Mouse (Mus musculus): ENCODE data around the gene Heatr3. TPM values are rescaled to one million over a fixed set of nuclear protein-coding genes. Genes with fewer than 3 reads are reported as not detected.
"Not testable (repeated sequence)": the region's sequence is repeated elsewhere in the genome, so short reads cannot be mapped to it uniquely, and the experiment has no call there.

Heatr3 gene
- total and polyA plus RNA-seq, 3 experiments: 46.6 to 126 (median 92.6) TPM

DNA sequence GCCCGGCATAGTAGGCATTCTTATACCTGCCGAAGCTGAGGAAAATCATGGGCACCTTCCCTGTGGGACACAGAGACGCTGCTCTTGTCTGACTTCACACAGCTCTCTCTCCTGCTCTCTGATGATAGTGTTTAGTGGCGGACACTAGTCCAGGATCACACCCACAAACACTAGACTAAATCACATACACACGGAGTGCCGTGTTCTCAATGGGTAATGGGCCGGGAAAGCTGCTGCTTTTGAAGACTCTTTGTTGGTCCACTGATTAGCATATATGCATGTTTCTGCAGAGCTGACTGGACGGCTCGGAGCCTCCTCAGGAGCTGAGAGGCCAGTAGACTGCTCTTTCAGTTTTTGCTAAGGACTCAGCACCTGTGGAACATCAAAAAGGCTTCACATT lies 68.4 kb downstream of the Heatr3 start:
- dilution Hi-C loops (cut with MboI; ENCODE audit: extremely low pct_ligation_motif_present, extremely low pct_unique_long_range_greater_than_20kb, low sequenced_read_pairs): no loop called here
- in situ Hi-C loops (cut with MboI; ENCODE audit: low pct_ligation_motif_present, low pct_unique_long_range_greater_than_20kb, low sequenced_read_pairs): no loop called here
- TF ChIP-seq NELFE (IDR thresholded peaks at IDR 0.05; ENCODE audit: low read depth, low read length) (no peak), USF2 (conservative IDR thresholded peaks at IDR 0.05; ENCODE audit: low read depth, low read length) (no peak), ZC3H11A (IDR thresholded peaks at IDR 0.05; ENCODE audit: low read depth, low read length) (no peak), POLR2AphosphoS2 (IDR thresholded peaks at IDR 0.05; ENCODE audit: low read depth, low read length) (no peak), MAX (IDR thresholded peaks at IDR 0.05; ENCODE audit: low read length) (no peak), USF1 (IDR thresholded peaks at IDR 0.05; ENCODE audit: low read depth, low read length) (no peak), UBTF (IDR thresholded peaks at IDR 0.05; ENCODE audit: low read depth, low read length) (no peak)
- Histone ChIP-seq H3K27me3 (replicated peaks) (no peaks in the 10 kb centered on the region), H3K4me2 (ENCODE audit: insufficient read depth, low read depth, poor library complexity, severe bottlenecking) (no peak overlapping the region), H3K4me1 (ENCODE audit: control insufficient read depth in 1 of 2, insufficient read depth in 2 of 2) (peaks cover 4 to 33% of the 10 kb centered on the region in 2 experiments; a peak in 3 of 4 replicates), H3K9me3 (replicated peaks; ENCODE audit: low read length) (no peaks in the 10 kb centered on the region), H3K79me2 (replicated peaks; ENCODE audit: control insufficient read depth, extremely low read depth, insufficient read depth, poor library complexity, severe bottlenecking) (peaks cover 31% of the 10 kb centered on the region), H3K4me3 (replicated peaks in 1 of 3; ENCODE audit: low read depth in 2 of 3, low read length in 2 of 3, poor library complexity in 1 of 3) (no peak overlapping the region), H3K9ac (ENCODE audit: insufficient read depth, low read depth) (no peak overlapping the region), H3K36me3 (replicated peaks in 1 of 2; ENCODE audit: control insufficient read depth in 1 of 2, insufficient read depth in 1 of 2, low read length in 1 of 2) (peaks cover 9 to 70% of the 10 kb centered on the region in 2 experiments), H3K27ac (ENCODE audit: insufficient read depth, low read depth) (no peak overlapping the region)
- DNase-seq (ENCODE audit: extremely low read depth): no peak

DNA sequence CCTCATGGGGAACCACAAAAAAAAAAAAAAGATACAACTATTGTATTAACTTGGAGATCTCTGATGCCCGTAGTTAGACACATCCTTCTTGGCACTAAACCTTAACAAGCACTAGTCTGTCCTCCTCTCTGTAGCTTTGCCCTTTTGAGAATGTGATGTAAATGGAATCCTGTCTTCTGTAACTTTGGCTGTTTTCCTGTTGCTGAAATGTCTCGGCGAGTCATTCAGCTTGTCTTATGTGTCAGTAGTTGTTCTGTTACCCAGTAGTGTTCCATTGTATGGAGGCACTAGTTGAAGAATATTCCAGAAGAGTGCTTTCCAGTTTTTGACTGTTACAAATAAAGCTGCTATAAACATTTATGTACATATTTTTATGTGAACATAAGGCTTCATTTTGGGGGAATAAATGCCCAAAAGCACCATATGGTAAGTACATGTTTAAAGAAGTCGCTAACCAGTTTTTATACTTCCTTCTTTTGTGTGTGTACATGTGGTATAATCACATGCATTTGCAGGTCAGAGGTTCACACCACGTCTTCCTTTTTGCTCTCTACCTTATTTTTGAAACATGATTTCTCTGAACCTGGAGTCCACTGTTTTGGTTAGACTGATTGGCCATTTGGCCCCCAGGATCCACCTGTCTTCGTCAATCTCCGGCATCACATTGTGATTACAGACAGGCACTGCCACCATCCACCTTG lies 69.6 kb downstream of the Heatr3 start:
- TF ChIP-seq MAX (IDR thresholded peaks at IDR 0.05; ENCODE audit: low read length): no peak
- no peak for TF ChIP-seq SMC3 (IDR thresholded peaks at IDR 0.05; ENCODE audit: low read depth, low read length)
- no peak for TF ChIP-seq USF2 (conservative IDR thresholded peaks at IDR 0.05; ENCODE audit: low read depth, low read length)
- no peak for TF ChIP-seq MAFK (IDR thresholded peaks at IDR 0.05; ENCODE audit: insufficient replicate concordance, low read length)
- no peak for TF ChIP-seq CHD1 (IDR thresholded peaks at IDR 0.05; ENCODE audit: low read depth, low read length)
- no peak for TF ChIP-seq JUN (IDR thresholded peaks at IDR 0.05; ENCODE audit: insufficient read depth, low read depth, low read length)
- no peak for TF ChIP-seq ZKSCAN1 (IDR thresholded peaks at IDR 0.05; ENCODE audit: borderline replicate concordance, low read depth, low read length)
- Histone ChIP-seq H3K79me2 (replicated peaks; ENCODE audit: control insufficient read depth, extremely low read depth, insufficient read depth, poor library complexity, severe bottlenecking) (peaks cover 25% of the 10 kb centered on the region), H3K4me3 (replicated peaks in 1 of 3; ENCODE audit: low read depth in 2 of 3, low read length in 2 of 3, poor library complexity in 1 of 3) (no peak overlapping the region), H3K9ac (ENCODE audit: insufficient read depth, low read depth) (no peak overlapping the region), H3K4me1 (ENCODE audit: control insufficient read depth in 1 of 2, insufficient read depth in 2 of 2) (peaks cover 0 to 20% of the 10 kb centered on the region in 2 experiments; a peak in 1 of 4 replicates), H3K27me3 (replicated peaks) (no peaks in the 10 kb centered on the region), H3K4me2 (ENCODE audit: insufficient read depth, low read depth, poor library complexity, severe bottlenecking) (no peak overlapping the region), H3K36me3 (replicated peaks in 1 of 2; ENCODE audit: control insufficient read depth in 1 of 2, insufficient read depth in 1 of 2, low read length in 1 of 2) (peaks cover 9 to 68% of the 10 kb centered on the region in 2 experiments), H3K27ac (ENCODE audit: insufficient read depth, low read depth) (no peak overlapping the region), H3K9me3 (replicated peaks; ENCODE audit: low read length) (no peaks in the 10 kb centered on the region)
- dilution Hi-C loops (cut with MboI; ENCODE audit: extremely low pct_ligation_motif_present, extremely low pct_unique_long_range_greater_than_20kb, low sequenced_read_pairs): no loop called here
- in situ Hi-C loops (cut with MboI; ENCODE audit: low pct_ligation_motif_present, low pct_unique_long_range_greater_than_20kb, low sequenced_read_pairs): no loop called here
- no peak for DNase-seq (ENCODE audit: extremely low read depth)

DNA sequence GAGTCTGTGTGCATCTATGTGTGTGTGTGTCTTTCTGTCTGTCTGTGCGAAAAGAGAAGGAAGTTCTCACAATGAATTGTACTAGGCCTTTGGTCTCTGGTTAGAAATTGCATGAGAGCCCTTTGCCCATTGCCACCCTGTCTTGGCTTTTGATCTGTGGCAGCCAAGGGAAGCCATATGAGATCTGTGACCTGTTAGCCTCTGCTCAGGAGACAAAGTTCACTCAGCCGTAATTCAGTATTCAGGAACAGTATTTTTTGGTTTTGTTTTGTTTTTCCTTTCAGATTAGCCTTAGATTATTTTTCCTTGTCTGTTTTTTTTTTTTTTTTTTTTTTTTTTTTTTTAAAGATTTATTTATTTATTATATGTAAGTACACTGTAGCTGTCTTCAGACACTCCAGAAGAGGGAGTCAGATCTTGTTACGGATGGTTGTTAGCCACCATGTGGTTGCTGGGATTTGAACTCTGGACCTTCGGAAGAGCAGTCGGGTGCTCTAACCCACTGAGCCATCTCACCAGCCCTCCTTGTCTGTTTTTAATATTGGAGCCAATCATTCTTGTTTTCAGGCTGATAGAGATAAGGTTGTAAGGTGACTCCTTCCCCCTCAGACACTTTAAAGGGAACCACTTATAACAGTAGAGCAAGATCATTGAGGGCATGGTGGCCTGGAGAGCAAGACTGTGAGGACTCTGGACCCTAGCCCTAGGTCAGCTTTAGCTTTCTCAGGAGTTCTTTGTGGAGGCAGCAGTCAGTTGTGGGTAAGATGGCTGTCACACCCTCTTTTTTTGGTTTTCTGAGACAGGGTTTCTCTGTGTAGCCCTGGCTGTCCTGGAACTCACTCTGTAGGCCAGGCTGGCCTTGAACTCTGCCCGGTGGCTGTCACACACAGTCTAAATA lies 72.5 kb downstream of the Heatr3 start:
- H3K27me3 ChIP-seq (replicated peaks); H3K9ac ChIP-seq (ENCODE audit: insufficient read depth, low read depth); H3K4me3 ChIP-seq (replicated peaks in 1 of 3; ENCODE audit: low read depth in 2 of 3, low read length in 2 of 3, poor library complexity in 1 of 3); H3K4me2 ChIP-seq (ENCODE audit: insufficient read depth, low read depth, poor library complexity, severe bottlenecking); dilution Hi-C loops (cut with MboI; ENCODE audit: extremely low pct_ligation_motif_present, extremely low pct_unique_long_range_greater_than_20kb, low sequenced_read_pairs); H3K9me3 ChIP-seq (replicated peaks; ENCODE audit: low read length); in situ Hi-C loops (cut with MboI; ENCODE audit: low pct_ligation_motif_present, low pct_unique_long_range_greater_than_20kb, low sequenced_read_pairs); DNase-seq (ENCODE audit: extremely low read depth); H3K27ac ChIP-seq (ENCODE audit: insufficient read depth, low read depth): not testable (repeated sequence)
- Histone ChIP-seq H3K79me2 (replicated peaks; ENCODE audit: control insufficient read depth, extremely low read depth, insufficient read depth, poor library complexity, severe bottlenecking) (peaks cover 24% of the 10 kb centered on the region), H3K36me3 (replicated peaks in 1 of 2; ENCODE audit: control insufficient read depth in 1 of 2, insufficient read depth in 1 of 2, low read length in 1 of 2) (peaks cover 6 to 51% of the 10 kb centered on the region in 2 experiments), H3K4me1 (ENCODE audit: control insufficient read depth in 1 of 2, insufficient read depth in 2 of 2) (peaks cover 0 to 20% of the 10 kb centered on the region in 2 experiments; a peak in 1 of 4 replicates)
